Mouse (Mus musculus): ENCODE data around the gene Cybrd1. TPM values are rescaled to one million over a fixed set of nuclear protein-coding genes. Genes with fewer than 3 reads are reported as not detected.

The Cybrd1 gene
- polyA plus RNA-seq, 1 experiment = not detected

GRCm38 (mm10) chr2:71177760-71178159, 60.0 kb downstream of the Cybrd1 start:
- H3K4me1 ChIP-seq (ENCODE audit: control insufficient read depth, insufficient read depth, insufficient read length, low read length) = no peaks in the 10 kb centered on the region
- no peak overlapping the region for H3K27ac ChIP-seq (replicated peaks; ENCODE audit: low read depth, low read length)
- no peak overlapping the region for H3K4me3 ChIP-seq (ENCODE audit: insufficient read depth, low read depth, low read length)

- Histone ChIP-seq H3K4me3 (ENCODE audit: insufficient read depth, low read depth, low read length) (no peak overlapping the region), H3K4me1 (ENCODE audit: control insufficient read depth, insufficient read depth, insufficient read length, low read length) (no peaks in the 10 kb centered on the region), H3K27ac (replicated peaks; ENCODE audit: low read depth, low read length) (no peak overlapping the region)
These were observed 62.0 kb downstream of the Cybrd1 start for GRCm38 (mm10) chr2:71179716-71180115.

GRCm38 (mm10) chr2:71180566-71181217, 63.0 kb downstream of the Cybrd1 start:
- Histone ChIP-seq H3K27ac (replicated peaks; ENCODE audit: low read depth, low read length) (no peak overlapping the region), H3K4me3 (ENCODE audit: insufficient read depth, low read depth, low read length) (no peak overlapping the region), H3K4me1 (ENCODE audit: control insufficient read depth, insufficient read depth, insufficient read length, low read length) (no peaks in the 10 kb centered on the region)

- H3K4me3 ChIP-seq (ENCODE audit: insufficient read depth, low read depth, low read length) = no peak overlapping the region
- no peaks in the 10 kb centered on the region for H3K4me1 ChIP-seq (ENCODE audit: control insufficient read depth, insufficient read depth, insufficient read length, low read length)
- H3K27ac ChIP-seq (replicated peaks; ENCODE audit: low read depth, low read length) = no peak overlapping the region
These were observed 70.2 kb downstream of the Cybrd1 start for GRCm38 (mm10) chr2:71187950-71188349.

GRCm38 (mm10) chr2:71188861-71189260, 71.1 kb downstream of the Cybrd1 start:
- H3K27ac ChIP-seq (replicated peaks; ENCODE audit: low read depth, low read length) = no peak overlapping the region
- no peaks in the 10 kb centered on the region for H3K4me1 ChIP-seq (ENCODE audit: control insufficient read depth, insufficient read depth, insufficient read length, low read length)
- no peak overlapping the region for H3K4me3 ChIP-seq (ENCODE audit: insufficient read depth, low read depth, low read length)

- no peak overlapping the region for H3K27ac ChIP-seq (replicated peaks; ENCODE audit: low read depth, low read length)
- H3K4me1 ChIP-seq (ENCODE audit: control insufficient read depth, insufficient read depth, insufficient read length, low read length) = no peaks in the 10 kb centered on the region
- no peak overlapping the region for H3K4me3 ChIP-seq (ENCODE audit: insufficient read depth, low read depth, low read length)
These were observed 73.9 kb downstream of the Cybrd1 start for GRCm38 (mm10) chr2:71191391-71192194.

GRCm38 (mm10) chr2:71192195-71192807, 74.6 kb downstream of the Cybrd1 start:
- no peak overlapping the region for H3K27ac ChIP-seq (replicated peaks; ENCODE audit: low read depth, low read length)
- no peaks in the 10 kb centered on the region for H3K4me1 ChIP-seq (ENCODE audit: control insufficient read depth, insufficient read depth, insufficient read length, low read length)
- H3K4me3 ChIP-seq (ENCODE audit: insufficient read depth, low read depth, low read length) = no peak overlapping the region

Other genes with a start within 250 kb of the Cybrd1 start
- gene Dcaf17, start 62.6 kb upstream of the Cybrd1 start, polyA plus RNA-seq (2012; ENCODE audit: insufficient read depth, insufficient read length, missing spikeins) = 5.5 and 6.5 TPM in 2 replicates
- 8.0 and 8.9 TPM in 2 replicates for gene Mettl8, start 62.3 kb upstream of the Cybrd1 start, polyA plus RNA-seq (2012; ENCODE audit: insufficient read depth, insufficient read length, missing spikeins)
- gene Dync1i2, start 93.8 kb downstream of the Cybrd1 start, polyA plus RNA-seq (2012; ENCODE audit: insufficient read depth, insufficient read length, missing spikeins) = 43.3 and 47.7 TPM in 2 replicates
- 4.6 and 5.6 TPM in 2 replicates for gene Slc25a12, start 249.8 kb downstream of the Cybrd1 start, polyA plus RNA-seq (2012; ENCODE audit: insufficient read depth, insufficient read length, missing spikeins)